Mouse (Mus musculus) ES-E14 (cell line): ENCODE results near the gene Odf2.

Experiments used
- CHD2 ChIP-seq: IDR thresholded peaks from 2 replicates; pipeline ENCODE4 v1.6.1; 2014; ENCODE audit warnings: mild to moderate bottlenecking, low read depth, low read length, inconsistent platforms
- HCFC1 ChIP-seq: IDR thresholded peaks from 2 replicates; pipeline ENCODE4 v1.6.1; 2012; ENCODE audit warnings: low read length, inconsistent platforms, borderline replicate concordance; ENCODE audit not compliant: insufficient read depth
- ZC3H11A ChIP-seq: IDR thresholded peaks from 2 replicates; pipeline ENCODE4 v1.6.1; 2012; ENCODE audit warnings: low read depth, mild to moderate bottlenecking, inconsistent platforms, low read length, borderline replicate concordance
- ZNF384 ChIP-seq: IDR thresholded peaks from 2 replicates; pipeline ENCODE4 v1.6.1; 2012; ENCODE audit warnings: low read depth, low read length, inconsistent platforms

- TF ChIP-seq ZC3H11A (no peak), CHD2 (no peak), HCFC1 (no peak), ZNF384 (no peak)
Measured at GRCm38 (mm10) chr2:29879964-29880830, 8.8 kb upstream of the Odf2 start.
